Mouse (Mus musculus): ENCODE measurements around the gene Aar2. TPM values are rescaled to one million over a fixed set of nuclear protein-coding genes. Genes with fewer than 3 reads are reported as not detected.
"Not testable (repeated sequence)": the region's sequence is repeated elsewhere in the genome, so short reads cannot be mapped to it uniquely, and the experiment has no call there.

Gene Aar2
- polyA plus RNA-seq (2014; fragmentation: Nextera tagmentation; extraction: Ambion mirVana): 53.7 and 59.2 TPM in 2 replicates

DNA sequence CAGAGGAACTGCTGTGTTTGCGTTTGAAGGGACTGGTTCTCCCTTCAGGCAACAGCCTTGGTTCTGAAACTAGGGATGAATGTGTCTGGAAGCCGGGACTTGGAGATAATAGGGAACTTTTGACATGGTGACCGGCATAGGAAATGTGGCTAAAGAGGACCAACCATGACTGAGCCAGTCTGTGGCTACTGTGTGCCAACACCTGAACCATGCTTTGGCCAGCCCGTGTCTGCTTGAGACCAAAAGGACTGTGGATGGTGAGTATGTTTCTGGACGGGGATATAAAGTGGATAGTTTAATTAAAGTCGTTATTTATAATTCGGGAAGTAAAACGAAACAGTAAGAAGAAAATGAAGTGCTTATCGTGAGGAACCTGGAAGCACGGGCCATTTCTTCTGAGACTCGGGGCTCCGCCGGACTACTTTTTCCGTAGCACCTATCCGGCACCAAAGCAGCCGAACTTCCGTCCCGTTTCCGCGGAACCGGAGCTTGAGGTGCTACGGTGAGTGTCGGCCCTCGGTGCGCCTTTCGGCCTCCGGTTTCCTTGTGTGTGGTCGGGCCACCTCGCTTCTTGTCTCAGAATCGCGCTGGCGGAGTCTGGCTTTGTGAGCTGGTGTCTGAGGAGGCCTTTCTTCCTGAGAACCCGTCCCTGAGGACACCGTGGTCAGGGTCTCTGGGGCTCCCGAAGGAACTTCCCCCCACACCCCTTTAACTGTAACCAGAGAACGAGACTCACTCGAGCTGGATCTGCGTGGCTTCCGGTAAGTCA lies at the start of gene Aar2:
Gene Aar2 (plus strand): TSS at position 462 of the 769 bp plus-strand sequence.
- Histone ChIP-seq H3K27ac (replicated peaks; ENCODE audit: low read depth, low read length) (peak within 1 kb of the TSS; percentile 57; the same call in 1 of the 2 replicates), H3K9me3 (ENCODE audit: control insufficient read depth, low read length) (no peaks in the 10 kb centered on the region), H3K27me3 (ENCODE audit: control insufficient read depth, insufficient read depth, low read length) (no peaks in the 10 kb centered on the region), H3K4me3 (replicated peaks; ENCODE audit: low read depth, low read length) (peak within 1 kb of the TSS; percentile 86), H3K4me1 (ENCODE audit: control insufficient read depth, insufficient read depth, low read length) (peaks cover 17% of the 10 kb centered on the region), H3K9ac (replicated peaks; ENCODE audit: low read length) (peak within 1 kb of the TSS; percentile 78), H3K36me3 (ENCODE audit: control insufficient read depth, insufficient read depth, low read length) (peaks cover 20% of the 10 kb centered on the region), H3K4me2 (ENCODE audit: low read length) (peak within 1 kb of the TSS; percentile 87)
- no peak for ATAC-seq (ENCODE audit: low FRiP score, low TSS enrichment)
- 5% methylated on average over 39 of the region's 39 CpGs for WGBS
- peak; percentile 88 for DNase-seq

DNA sequence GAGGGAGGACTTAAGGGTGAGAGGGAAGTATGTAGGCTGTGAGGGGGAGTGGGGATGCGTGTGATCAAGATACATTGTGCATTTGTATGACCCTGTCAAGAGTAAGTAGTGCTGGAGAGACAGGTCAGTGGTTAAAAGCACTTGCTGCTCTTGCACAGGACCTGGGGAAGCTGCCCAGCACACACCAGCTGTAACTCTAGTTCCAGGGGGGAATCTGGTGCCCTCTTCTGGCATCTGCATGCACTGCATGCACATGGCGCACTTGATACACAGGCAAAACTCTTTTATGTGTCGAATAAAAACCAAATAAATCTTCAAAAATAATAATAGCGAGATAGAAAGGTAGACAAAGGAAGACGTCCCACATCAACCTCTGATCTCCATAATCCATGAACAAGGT lies 49.5 kb upstream of the Aar2 start:
- H3K36me3 ChIP-seq (ENCODE audit: control insufficient read depth, insufficient read depth, low read length): peaks cover 74% of the 10 kb centered on the region
- ATAC-seq (ENCODE audit: low FRiP score, low TSS enrichment) (no peak), DNase-seq (peak; percentile 80)
- H3K4me2 ChIP-seq (ENCODE audit: low read length): no peak overlapping the region
- H3K27me3 ChIP-seq (ENCODE audit: control insufficient read depth, insufficient read depth, low read length): no peaks in the 10 kb centered on the region
- H3K27ac ChIP-seq (replicated peaks; ENCODE audit: low read depth, low read length): no peak overlapping the region
- no peak overlapping the region for H3K4me3 ChIP-seq (replicated peaks; ENCODE audit: low read depth, low read length)
- 47% methylated on average over 5 of the region's 5 CpGs for WGBS
- H3K4me1 ChIP-seq (ENCODE audit: control insufficient read depth, insufficient read depth, low read length): peaks cover 10% of the 10 kb centered on the region
- no peak overlapping the region for H3K9ac ChIP-seq (replicated peaks; ENCODE audit: low read length)
- no peaks in the 10 kb centered on the region for H3K9me3 ChIP-seq (ENCODE audit: control insufficient read depth, low read length)

DNA sequence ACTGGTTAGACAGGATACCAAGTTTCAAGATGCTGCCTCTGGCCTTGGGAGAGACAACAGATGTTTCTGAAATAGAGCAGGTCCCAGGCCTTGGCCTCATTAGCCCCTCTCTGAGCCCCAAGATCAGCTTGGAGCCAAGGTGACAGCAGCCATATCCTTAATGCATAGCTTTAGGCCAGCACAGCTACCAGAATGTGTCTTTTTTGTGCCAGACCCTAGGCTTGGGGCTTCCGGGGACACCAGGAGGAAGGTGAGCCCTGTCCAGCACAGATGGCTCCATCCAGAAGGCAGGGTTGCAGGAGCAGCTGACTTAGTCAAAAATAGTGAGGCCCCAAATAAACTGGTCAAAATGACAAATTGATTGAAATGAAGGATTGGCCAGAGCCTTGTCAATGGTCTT lies 46.4 kb upstream of the Aar2 start:
- ATAC-seq (ENCODE audit: low FRiP score, low TSS enrichment): no peak
- Histone ChIP-seq H3K27me3 (ENCODE audit: control insufficient read depth, insufficient read depth, low read length) (no peaks in the 10 kb centered on the region), H3K9me3 (ENCODE audit: control insufficient read depth, low read length) (no peaks in the 10 kb centered on the region), H3K27ac (replicated peaks; ENCODE audit: low read depth, low read length) (no peak overlapping the region), H3K9ac (replicated peaks; ENCODE audit: low read length) (no peak overlapping the region), H3K4me2 (ENCODE audit: low read length) (no peak overlapping the region), H3K4me1 (ENCODE audit: control insufficient read depth, insufficient read depth, low read length) (no peaks in the 10 kb centered on the region), H3K36me3 (ENCODE audit: control insufficient read depth, insufficient read depth, low read length) (peaks cover 78% of the 10 kb centered on the region), H3K4me3 (replicated peaks; ENCODE audit: low read depth, low read length) (no peak overlapping the region)
- DNase-seq: no peak
- WGBS: 97% methylated on average over 1 of the region's 1 CpGs

DNA sequence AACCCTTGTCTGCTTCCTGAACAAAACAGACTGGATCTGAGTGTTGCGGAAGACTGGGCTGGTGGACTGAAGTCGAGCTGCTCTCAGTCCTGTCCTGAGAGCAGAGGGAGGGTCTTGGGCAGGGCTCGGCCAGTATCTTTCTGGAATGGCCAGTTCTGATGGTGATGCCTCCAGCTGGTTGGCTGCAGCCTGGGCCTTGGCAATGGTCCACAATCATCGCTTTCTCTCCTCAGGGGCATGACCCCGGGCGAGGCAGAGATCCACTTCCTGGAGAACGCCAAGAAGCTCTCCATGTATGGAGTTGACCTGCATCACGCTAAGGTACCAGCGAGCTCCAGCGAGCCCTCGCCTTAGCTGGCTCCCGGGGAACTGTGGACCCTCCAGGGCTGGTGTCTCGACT lies 41.9 kb upstream of the Aar2 start:
- Histone ChIP-seq H3K9ac (replicated peaks; ENCODE audit: low read length) (no peak overlapping the region), H3K27me3 (ENCODE audit: control insufficient read depth, insufficient read depth, low read length) (no peaks in the 10 kb centered on the region), H3K4me2 (ENCODE audit: low read length) (no peak overlapping the region), H3K4me3 (replicated peaks; ENCODE audit: low read depth, low read length) (no peak overlapping the region), H3K27ac (replicated peaks; ENCODE audit: low read depth, low read length) (no peak overlapping the region), H3K4me1 (ENCODE audit: control insufficient read depth, insufficient read depth, low read length) (no peaks in the 10 kb centered on the region), H3K36me3 (ENCODE audit: control insufficient read depth, insufficient read depth, low read length) (peaks cover 91% of the 10 kb centered on the region), H3K9me3 (ENCODE audit: control insufficient read depth, low read length) (no peaks in the 10 kb centered on the region)
- DNase-seq (no peak), ATAC-seq (ENCODE audit: low FRiP score, low TSS enrichment) (no peak)
- 92% methylated on average over 13 of the region's 13 CpGs for WGBS

DNA sequence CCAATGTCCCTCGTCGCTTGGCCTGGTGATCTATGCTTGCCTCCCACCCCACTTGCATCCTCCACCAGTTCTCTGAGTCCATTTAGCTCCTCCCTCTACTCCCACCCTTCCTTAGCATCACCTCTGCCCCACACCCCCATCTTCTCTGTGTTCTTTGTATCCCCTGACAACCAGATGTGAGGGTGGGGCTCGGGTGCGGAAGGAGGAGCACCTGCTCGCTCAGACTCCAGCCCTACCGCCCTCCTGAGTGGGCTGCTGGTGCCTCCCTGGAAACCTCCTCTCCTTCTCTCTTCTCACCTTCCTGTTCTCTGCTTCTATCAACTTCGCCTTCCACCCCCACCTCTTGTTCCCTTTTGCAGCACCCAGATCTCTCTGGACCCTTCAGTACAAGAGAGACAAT lies 35.4 kb upstream of the Aar2 start:
- Histone ChIP-seq H3K9me3 (ENCODE audit: control insufficient read depth, low read length) (no peaks in the 10 kb centered on the region), H3K36me3 (ENCODE audit: control insufficient read depth, insufficient read depth, low read length) (peaks cover 82% of the 10 kb centered on the region), H3K27ac (replicated peaks; ENCODE audit: low read depth, low read length) (no peak overlapping the region), H3K9ac (replicated peaks; ENCODE audit: low read length) (no peak overlapping the region), H3K27me3 (ENCODE audit: control insufficient read depth, insufficient read depth, low read length) (no peaks in the 10 kb centered on the region), H3K4me2 (ENCODE audit: low read length) (no peak overlapping the region), H3K4me1 (ENCODE audit: control insufficient read depth, insufficient read depth, low read length) (no peaks in the 10 kb centered on the region), H3K4me3 (replicated peaks; ENCODE audit: low read depth, low read length) (no peak overlapping the region)
- no peak for DNase-seq
- WGBS: 77% methylated on average over 7 of the region's 7 CpGs
- ATAC-seq (ENCODE audit: low FRiP score, low TSS enrichment): no peak

DNA sequence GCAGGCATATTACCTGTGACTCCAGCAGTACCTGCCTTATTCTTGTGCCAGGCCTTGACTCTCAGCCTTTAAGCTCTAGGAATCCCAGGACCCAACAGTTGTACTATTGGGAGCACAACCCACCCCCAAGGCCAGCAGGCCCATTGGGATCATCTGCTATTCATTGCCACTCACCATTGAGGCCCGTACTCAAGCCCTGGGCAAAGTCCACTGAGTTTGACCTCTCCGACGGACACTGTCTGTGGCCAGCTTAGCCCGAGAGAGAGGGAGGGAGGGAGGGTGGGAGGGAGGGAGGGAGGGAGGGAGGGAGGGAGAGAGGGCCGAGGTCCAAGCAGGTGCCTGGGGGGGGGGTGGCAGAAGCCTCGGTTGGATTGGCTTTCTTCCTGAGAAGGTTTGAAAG lies 34.8 kb upstream of the Aar2 start:
- Histone ChIP-seq H3K4me2 (ENCODE audit: low read length) (no peak overlapping the region), H3K27ac (replicated peaks; ENCODE audit: low read depth, low read length) (no peak overlapping the region), H3K4me3 (replicated peaks; ENCODE audit: low read depth, low read length) (no peak overlapping the region), H3K27me3 (ENCODE audit: control insufficient read depth, insufficient read depth, low read length) (no peaks in the 10 kb centered on the region), H3K36me3 (ENCODE audit: control insufficient read depth, insufficient read depth, low read length) (peaks cover 80% of the 10 kb centered on the region), H3K9me3 (ENCODE audit: control insufficient read depth, low read length) (no peaks in the 10 kb centered on the region), H3K9ac (replicated peaks; ENCODE audit: low read length) (no peak overlapping the region), H3K4me1 (ENCODE audit: control insufficient read depth, insufficient read depth, low read length) (no peaks in the 10 kb centered on the region)
- DNase-seq (no peak), ATAC-seq (ENCODE audit: low FRiP score, low TSS enrichment) (no peak)
- WGBS: 63% methylated on average over 5 of the region's 6 CpGs

DNA sequence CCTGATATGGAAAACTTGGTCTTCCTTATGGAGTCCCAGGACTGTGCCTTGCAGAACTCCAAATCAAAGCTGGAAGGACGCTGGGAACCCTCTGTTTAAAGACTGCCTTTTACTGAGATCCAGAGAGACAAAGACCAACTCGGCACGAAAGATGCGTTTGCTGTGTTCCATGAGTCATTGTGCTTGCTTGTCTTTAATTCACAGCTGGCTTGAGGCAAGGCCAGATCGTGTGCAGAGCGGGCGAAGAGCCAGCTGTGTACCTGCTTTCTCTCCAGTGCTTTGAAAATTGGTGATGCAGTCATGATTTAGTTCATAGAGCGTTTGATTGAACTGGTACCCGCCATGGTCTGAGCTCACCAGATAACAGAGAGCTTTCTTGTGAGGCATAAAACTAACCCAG lies 32.3 kb upstream of the Aar2 start:
- 85% methylated on average over 9 of the region's 9 CpGs for WGBS
- Histone ChIP-seq H3K36me3 (ENCODE audit: control insufficient read depth, insufficient read depth, low read length) (peaks cover 66% of the 10 kb centered on the region), H3K27me3 (ENCODE audit: control insufficient read depth, insufficient read depth, low read length) (no peaks in the 10 kb centered on the region)

DNA sequence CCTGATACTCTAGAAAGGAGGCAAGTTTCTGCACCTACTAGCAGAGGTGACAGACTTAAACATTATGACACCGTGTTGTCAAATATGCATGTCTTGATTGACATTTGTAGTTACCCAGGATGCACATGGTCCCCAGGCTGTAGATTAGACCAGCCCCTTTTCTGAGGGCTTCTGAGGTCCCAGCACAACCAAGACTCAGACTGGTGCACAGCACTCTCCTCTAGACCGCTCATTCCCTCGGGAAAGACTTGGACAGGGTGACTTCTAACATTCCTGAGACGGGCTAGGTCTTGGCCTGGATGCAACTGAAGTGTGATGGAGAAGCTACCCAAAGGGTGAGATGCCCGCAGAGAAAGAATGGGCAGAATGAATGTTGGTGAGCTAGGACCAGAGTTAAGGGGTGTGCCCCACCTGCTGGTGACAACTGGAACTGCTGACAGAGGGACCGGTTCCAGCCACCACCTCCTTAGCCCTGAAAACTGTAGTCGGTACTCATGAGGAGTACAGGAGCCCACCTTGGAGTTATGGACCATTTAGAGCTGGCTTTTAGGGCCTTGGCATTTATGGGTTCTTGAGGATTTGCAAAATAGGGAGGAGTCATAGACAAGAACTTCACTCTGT lies 31.7 kb upstream of the Aar2 start:
- no peaks in the 10 kb centered on the region for H3K27me3 ChIP-seq (ENCODE audit: control insufficient read depth, insufficient read depth, low read length)
- no peak overlapping the region for H3K9ac ChIP-seq (replicated peaks; ENCODE audit: low read length)
- no peaks in the 10 kb centered on the region for H3K4me1 ChIP-seq (ENCODE audit: control insufficient read depth, insufficient read depth, low read length)
- peaks cover 61% of the 10 kb centered on the region for H3K36me3 ChIP-seq (ENCODE audit: control insufficient read depth, insufficient read depth, low read length)
- ATAC-seq (ENCODE audit: low FRiP score, low TSS enrichment): peak; percentile 24; the same call in 1 of the 2 replicates
- DNase-seq: peak; percentile 89
- H3K27ac ChIP-seq (replicated peaks; ENCODE audit: low read depth, low read length): no peak overlapping the region
- WGBS: 25% methylated on average over 7 of the region's 7 CpGs
- H3K9me3 ChIP-seq (ENCODE audit: control insufficient read depth, low read length): no peaks in the 10 kb centered on the region
- no peak overlapping the region for H3K4me2 ChIP-seq (ENCODE audit: low read length)
- H3K4me3 ChIP-seq (replicated peaks; ENCODE audit: low read depth, low read length): no peak overlapping the region

More for the DNA sequence above, 32.3 kb upstream of the Aar2 start:
- Histone ChIP-seq H3K27ac (replicated peaks; ENCODE audit: low read depth, low read length) (no peak overlapping the region), H3K4me3 (replicated peaks; ENCODE audit: low read depth, low read length) (no peak overlapping the region), H3K4me2 (ENCODE audit: low read length) (no peak overlapping the region), H3K9me3 (ENCODE audit: control insufficient read depth, low read length) (no peaks in the 10 kb centered on the region), H3K4me1 (ENCODE audit: control insufficient read depth, insufficient read depth, low read length) (no peaks in the 10 kb centered on the region), H3K9ac (replicated peaks; ENCODE audit: low read length) (no peak overlapping the region)
- ATAC-seq (ENCODE audit: low FRiP score, low TSS enrichment) (no peak), DNase-seq (no peak)

DNA sequence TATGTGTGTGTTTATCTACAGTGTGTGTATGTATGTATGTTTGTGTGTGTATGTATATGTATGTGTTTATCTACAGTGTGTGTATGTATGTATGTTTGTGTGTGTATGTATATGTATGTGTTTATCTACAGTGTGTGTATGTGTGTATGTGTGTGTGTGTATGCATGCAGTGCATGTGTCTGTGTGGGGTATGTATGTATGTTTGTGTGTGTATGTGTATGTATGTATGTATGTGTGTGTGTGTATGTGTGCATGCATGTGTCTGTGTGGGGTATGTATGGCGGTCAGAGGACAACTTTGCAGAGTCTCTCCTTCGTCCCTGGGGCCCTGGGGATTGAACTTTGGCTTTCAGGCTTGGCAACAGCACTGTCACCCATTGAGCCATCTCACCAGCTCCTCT lies 30.7 kb upstream of the Aar2 start:
- ATAC-seq (ENCODE audit: low FRiP score, low TSS enrichment): peak; percentile 46; the same call in 1 of the 2 replicates
- H3K4me3 ChIP-seq (replicated peaks; ENCODE audit: low read depth, low read length); H3K27ac ChIP-seq (replicated peaks; ENCODE audit: low read depth, low read length); H3K9ac ChIP-seq (replicated peaks; ENCODE audit: low read length); H3K27me3 ChIP-seq (ENCODE audit: control insufficient read depth, insufficient read depth, low read length); DNase-seq; H3K4me1 ChIP-seq (ENCODE audit: control insufficient read depth, insufficient read depth, low read length); H3K9me3 ChIP-seq (ENCODE audit: control insufficient read depth, low read length); H3K4me2 ChIP-seq (ENCODE audit: low read length): not testable (repeated sequence)
- 86% methylated on average over 2 of the region's 2 CpGs for WGBS
- H3K36me3 ChIP-seq (ENCODE audit: control insufficient read depth, insufficient read depth, low read length): peaks cover 58% of the 10 kb centered on the region

Data from midbrain, embryonic 14.5 days (tissue).